ENCODE assay signal across 24 mouse cellular contexts in the genomic region with DNA sequence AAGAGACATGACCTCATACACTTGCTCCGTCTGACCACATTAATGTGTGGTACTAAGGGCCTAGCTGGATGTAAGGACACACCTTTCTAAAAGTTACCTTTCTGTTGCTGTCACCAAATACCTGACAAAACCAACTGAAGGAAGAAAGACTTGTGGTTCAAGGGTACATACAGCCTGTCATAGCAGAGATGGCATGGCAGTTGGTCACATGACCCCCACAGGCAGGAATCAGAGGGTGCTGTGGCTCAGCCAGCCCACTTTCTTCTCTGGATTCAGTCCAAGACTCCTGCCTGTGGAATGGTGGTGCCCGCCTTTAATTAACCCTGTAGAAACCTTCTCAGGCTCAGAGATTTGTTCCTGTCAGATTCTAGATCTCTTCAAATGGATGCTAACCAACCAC. TPM values are rescaled to one million over a fixed set of nuclear protein-coding genes. Genes with fewer than 3 reads are reported as not detected.
DNase-seq lines count a peak whose midpoint lies in the region; ATAC-seq lines count a peak whose summit lies in the region.
"Had no signal": no experiment of that assay in that cellular context is flagged by ENCODE, and none has a peak within 500 bp of the region (broad histone marks: within the 10 kb centered on the region; RNA-seq: fewer than 3 reads in every experiment).

No protein-coding gene starts in this region.

- H3K4me3 ChIP-seq in kidney, embryonic 16.5 days (ENCODE audit: low read length), result no peak overlapping the region
- H3K4me3 ChIP-seq in kidney, embryonic 14.5 days (ENCODE audit: low read length), result no peak overlapping the region
- no peak overlapping the region for H3K4me3 ChIP-seq in macrophage (ENCODE audit: inconsistent target)
- H3K4me3 ChIP-seq: embryonic facial prominence, embryonic 13.5 days; forebrain, embryonic 15.5 days; hindbrain, embryonic 12.5 days; layer of hippocampus, adult 2 months had no signal

- H3K36me3 ChIP-seq in kidney, embryonic 16.5 days (ENCODE audit: insufficient read depth, low read length), result no peaks in the 10 kb centered on the region
- H3K36me3 ChIP-seq in kidney, embryonic 14.5 days (ENCODE audit: control insufficient read depth, insufficient read depth, low read length), result no peaks in the 10 kb centered on the region
- H3K36me3 ChIP-seq in macrophage (ENCODE audit: inconsistent target), result no peaks in the 10 kb centered on the region
- H3K36me3 ChIP-seq: embryonic facial prominence, embryonic 13.5 days; forebrain, embryonic 15.5 days; hindbrain, embryonic 12.5 days had no signal

- WGBS in kidney, embryonic 16.5 days, result 66% methylated on average over 2 of the region's 2 CpGs
- 69% methylated on average over 2 of the region's 2 CpGs for WGBS in kidney, embryonic 14.5 days
- WGBS in macrophage (ENCODE audit: missing documents), result 84% methylated on average over 2 of the region's 2 CpGs

- no peak for ATAC-seq in kidney, embryonic 16.5 days (ENCODE audit: low FRiP score, low TSS enrichment)
- ATAC-seq in kidney, embryonic 14.5 days (ENCODE audit: low FRiP score, low TSS enrichment), result no peak
- ATAC-seq: activated CD4-positive, CD25-positive, alpha-beta regulatory T cell, adult 4 months; forebrain, embryonic 15.5 days; inflammation-experienced regulatory T-cells, adult 6 months; midbrain, embryonic 16.5 days had no signal

- DNase-seq in retina, postnatal 1 day, result peak; percentile 48
- no peak for DNase-seq in retina, embryonic 14.5 days (ENCODE audit: low spot score)
- no peak for DNase-seq in thymus, postnatal 10 days (ENCODE audit: low spot score in 2 of 2)
- DNase-seq in urinary bladder, postnatal 25 days (ENCODE audit: low spot score), result no peak
- DNase-seq: adrenal gland, postnatal 10 days; cerebellum, adult 9-11 months; gastrocnemius, postnatal 36 days; layer of hippocampus, postnatal 36 days; right cerebral cortex, postnatal 4 days; thymus, adult 18-20 months had no signal

- peaks cover 19% of the 10 kb centered on the region for H3K4me1 ChIP-seq in kidney, embryonic 16.5 days (ENCODE audit: insufficient read depth, low read length)
- peaks cover 6% of the 10 kb centered on the region; the same call in 1 of the 2 replicates for H3K4me1 ChIP-seq in kidney, embryonic 14.5 days (ENCODE audit: control insufficient read depth, insufficient read depth, low read length)
- H3K4me1 ChIP-seq: forebrain, embryonic 15.5 days; hindbrain, embryonic 12.5 days had no signal

- H3K9ac ChIP-seq in kidney, embryonic 16.5 days (replicated peaks; ENCODE audit: low read length), result no peak overlapping the region
- no peak overlapping the region for H3K9ac ChIP-seq in kidney, embryonic 14.5 days (ENCODE audit: low read depth, low read length)
- H3K9ac ChIP-seq: forebrain, embryonic 15.5 days; hindbrain, embryonic 12.5 days had no signal

- no peak overlapping the region for H3K4me2 ChIP-seq in kidney, embryonic 16.5 days (replicated peaks; ENCODE audit: low read depth, low read length)
- no peak overlapping the region for H3K4me2 ChIP-seq in kidney, embryonic 14.5 days (replicated peaks; ENCODE audit: low read depth, low read length)
- H3K4me2 ChIP-seq: embryonic facial prominence, embryonic 13.5 days; forebrain, embryonic 15.5 days; hindbrain, embryonic 12.5 days had no signal

- no peaks in the 10 kb centered on the region for H3K27me3 ChIP-seq in kidney, embryonic 16.5 days (ENCODE audit: insufficient read depth, low read length)
- H3K27me3 ChIP-seq in kidney, embryonic 14.5 days (ENCODE audit: control insufficient read depth, insufficient read depth, low read length), result no peaks in the 10 kb centered on the region
- H3K27me3 ChIP-seq: embryonic facial prominence, embryonic 13.5 days; forebrain, embryonic 15.5 days; hindbrain, embryonic 12.5 days had no signal

- H3K9me3 ChIP-seq in kidney, embryonic 16.5 days (ENCODE audit: low read length), result no peaks in the 10 kb centered on the region
- H3K9me3 ChIP-seq in kidney, embryonic 14.5 days (ENCODE audit: control insufficient read depth, low read length), result no peaks in the 10 kb centered on the region
- H3K9me3 ChIP-seq: embryonic facial prominence, embryonic 13.5 days; forebrain, embryonic 15.5 days; hindbrain, embryonic 12.5 days had no signal

- peak overlapping the region; percentile 13; the same call in 1 of the 2 replicates for H3K27ac ChIP-seq in kidney, embryonic 16.5 days (ENCODE audit: low read length)
- H3K27ac ChIP-seq in kidney, embryonic 14.5 days (ENCODE audit: low read depth, low read length), result no peak overlapping the region
- H3K27ac ChIP-seq in macrophage, result peak overlapping the region; percentile 52; the same call in 1 of the 2 replicates
- H3K27ac ChIP-seq: forebrain, embryonic 15.5 days; hindbrain, embryonic 12.5 days; layer of hippocampus, adult 2 months had no signal

- H3K79me2 ChIP-seq in macrophage (ENCODE audit: inconsistent target), result no peaks in the 10 kb centered on the region

RNA-seq across cellular contexts. Expression of gene Lgals2, which starts 7.8 kb away (rescaled TPM):
- 0.54 and 0.77 TPM in 2 replicates for polyA plus RNA-seq in kidney, embryonic 16.5 days (2015; fragmentation: Nextera tagmentation; extraction: Ambion mirVana)
- polyA plus RNA-seq in kidney, embryonic 14.5 days (2014; fragmentation: Nextera tagmentation; extraction: Ambion mirVana), result 0.53 and 1.6 TPM in 2 replicates
- not detected for total RNA-seq in macrophage (2018; cell fraction: chromatin; rRNA removed)
- not detected for total RNA-seq in macrophage (2018; cell fraction: cytosol; rRNA removed)
- total RNA-seq in macrophage (2018; cell fraction: nucleus; rRNA removed), result not detected
- not detected in 3 replicates for polyA plus RNA-seq in macrophage (2018)
- total RNA-seq: gastrocnemius, postnatal 36 days; layer of hippocampus, adult 2 months; layer of hippocampus, postnatal 36 days; left cerebral cortex, postnatal 25 days; megakaryocyte-erythroid progenitor cell, adult 5-6 weeks had no signal
- polyA plus RNA-seq: activated CD4-positive, CD25-positive, alpha-beta regulatory T cell, adult 4 months; embryonic facial prominence, embryonic 13.5 days; forebrain, embryonic 15.5 days; hindbrain, embryonic 12.5 days; inflammation-experienced regulatory T-cells, adult 6 months; midbrain, embryonic 16.5 days had no signal

RNA-seq across cellular contexts. Expression of gene Gga1, which starts 13.8 kb away (rescaled TPM):
- 54.7 and 61.9 TPM in 2 replicates for polyA plus RNA-seq in kidney, embryonic 16.5 days (2015; fragmentation: Nextera tagmentation; extraction: Ambion mirVana)
- 33.9 and 44.8 TPM in 2 replicates for polyA plus RNA-seq in kidney, embryonic 14.5 days (2014; fragmentation: Nextera tagmentation; extraction: Ambion mirVana)
- 100 to 1,000 TPM in 24 of 26 experiments, 10 to 100 TPM in 2; 71.9 to 245 (median 168) TPM for total RNA-seq in macrophage (2018; cell fraction: chromatin; rRNA removed)
- total RNA-seq in macrophage (2018; cell fraction: cytosol; rRNA removed), result 10 to 100 TPM; 65.1 to 86.4 (median 78.3) TPM
- 100 to 1,000 TPM in 15 of 26 experiments, 10 to 100 TPM in 11; 55.6 to 160 (median 110) TPM for total RNA-seq in macrophage (2018; cell fraction: nucleus; rRNA removed)
- 54.0 to 74.5 TPM (median 65.4 TPM) in 3 replicates for polyA plus RNA-seq in macrophage (2018)

RNA-seq across cellular contexts. Expression of gene Cdc42ep1, which starts 20.7 kb away (rescaled TPM):
- polyA plus RNA-seq in kidney, embryonic 16.5 days (2015; fragmentation: Nextera tagmentation; extraction: Ambion mirVana), result 58.5 and 59.7 TPM in 2 replicates
- polyA plus RNA-seq in kidney, embryonic 14.5 days (2014; fragmentation: Nextera tagmentation; extraction: Ambion mirVana), result 28.4 and 37.9 TPM in 2 replicates
- 1 to 10 TPM in 2 of 26 experiments, under 1 TPM in 2, not detected in 22; 0.41 to 1.3 (median 1.1) TPM for total RNA-seq in macrophage (2018; cell fraction: chromatin; rRNA removed)
- under 1 TPM in 5 of 26 experiments, not detected in 21; 0.04 to 0.57 (median 0.09) TPM for total RNA-seq in macrophage (2018; cell fraction: cytosol; rRNA removed)
- under 1 TPM in 3 of 26 experiments, not detected in 23; 0.29 to 0.86 (median 0.29) TPM for total RNA-seq in macrophage (2018; cell fraction: nucleus; rRNA removed)
- not detected in 3 replicates for polyA plus RNA-seq in macrophage (2018)
- total RNA-seq: megakaryocyte-erythroid progenitor cell, adult 5-6 weeks had no signal
- polyA plus RNA-seq: activated CD4-positive, CD25-positive, alpha-beta regulatory T cell, adult 4 months; inflammation-experienced regulatory T-cells, adult 6 months had no signal

RNA-seq across cellular contexts. Expression of gene Gm49510, which starts 36.3 kb away (rescaled TPM):
- 0.37 and 0.70 TPM in 2 replicates for polyA plus RNA-seq in kidney, embryonic 16.5 days (2015; fragmentation: Nextera tagmentation; extraction: Ambion mirVana)
- polyA plus RNA-seq in kidney, embryonic 14.5 days (2014; fragmentation: Nextera tagmentation; extraction: Ambion mirVana), result 0.19 and 0.59 TPM in 2 replicates
- 1 to 10 TPM in 9 of 26 experiments, under 1 TPM in 10, not detected in 7; 0.31 to 2.4 (median 0.98) TPM for total RNA-seq in macrophage (2018; cell fraction: chromatin; rRNA removed)
- 1 to 10 TPM in 1 of 26 experiments, under 1 TPM in 22, not detected in 3; 0.10 to 1.0 (median 0.40) TPM for total RNA-seq in macrophage (2018; cell fraction: cytosol; rRNA removed)
- total RNA-seq in macrophage (2018; cell fraction: nucleus; rRNA removed), result 1 to 10 TPM in 1 of 26 experiments, under 1 TPM in 14, not detected in 11; 0.18 to 1.1 (median 0.66) TPM
- 0.25 to 0.59 TPM in 2 of 3 replicates, not detected in the other for polyA plus RNA-seq in macrophage (2018)
- total RNA-seq: adrenal gland, postnatal 10 days; gastrocnemius, postnatal 36 days; liver, adult 2 months; megakaryocyte-erythroid progenitor cell, adult 5-6 weeks had no signal
- polyA plus RNA-seq: activated CD4-positive, CD25-positive, alpha-beta regulatory T cell, adult 4 months; brain, embryonic 14.5 days; forebrain, embryonic 15.5 days; inflammation-experienced regulatory T-cells, adult 6 months; liver, adult 2 months; midbrain, embryonic 16.5 days had no signal

RNA-seq across cellular contexts. Expression of gene Sh3bp1, which starts 36.4 kb away (rescaled TPM):
- 33.1 and 41.0 TPM in 2 replicates for polyA plus RNA-seq in kidney, embryonic 16.5 days (2015; fragmentation: Nextera tagmentation; extraction: Ambion mirVana)
- 32.7 and 38.5 TPM in 2 replicates for polyA plus RNA-seq in kidney, embryonic 14.5 days (2014; fragmentation: Nextera tagmentation; extraction: Ambion mirVana)
- 100 to 1,000 TPM in 17 of 26 experiments, 10 to 100 TPM in 9; 18.8 to 471 (median 176) TPM for total RNA-seq in macrophage (2018; cell fraction: chromatin; rRNA removed)
- total RNA-seq in macrophage (2018; cell fraction: cytosol; rRNA removed), result 100 to 1,000 TPM in 11 of 26 experiments, 10 to 100 TPM in 15; 31.5 to 168 (median 84.8) TPM
- total RNA-seq in macrophage (2018; cell fraction: nucleus; rRNA removed), result 100 to 1,000 TPM in 14 of 26 experiments, 10 to 100 TPM in 12; 22.3 to 199 (median 104) TPM
- 67.4 to 90.3 TPM (median 70.9 TPM) in 3 replicates for polyA plus RNA-seq in macrophage (2018)

Comparison
In these comparisons a context has a peak if more than half of its experiments do, and no peak if none do; other contexts are left out.
1. RNA of gene Cdc42ep1, which starts 20.7 kb away (polyA plus RNA-seq): 58.5 to 59.7 TPM in kidney, embryonic 16.5 days and 28.4 to 37.9 TPM in kidney, embryonic 14.5 days; not detected in macrophage; every median in the first group is over 10 times any median in the second.